Mouse (Mus musculus): Measurements from ENCODE around the gene Gpr137c.

Gene Gpr137c

GRCm38 (mm10) chr14:45219281-45220089 lies at the start of gene Gpr137c:
Gpr137c (plus strand) TSS chr14:45219717.
- no peak for DNase-seq (ENCODE audit: extremely low read depth, low read depth)

GRCm38 (mm10) chr14:45172260-45172659 lies 47.3 kb upstream of the Gpr137c start:
- no peak for DNase-seq (ENCODE audit: extremely low read depth, low read depth)

- DNase-seq (ENCODE audit: extremely low read depth, low read depth) = no peak
Measured at GRCm38 (mm10) chr14:45175012-45175740, 44.3 kb upstream of the Gpr137c start.

- no peak for DNase-seq (ENCODE audit: extremely low read depth, low read depth)
Measured at GRCm38 (mm10) chr14:45179186-45179585, 40.3 kb upstream of the Gpr137c start.

GRCm38 (mm10) chr14:45179606-45180005 lies 39.9 kb upstream of the Gpr137c start:
- no peak for DNase-seq (ENCODE audit: extremely low read depth, low read depth)

GRCm38 (mm10) chr14:45181611-45182010 lies 37.9 kb upstream of the Gpr137c start:
- DNase-seq (ENCODE audit: extremely low read depth, low read depth) = no peak

- DNase-seq (ENCODE audit: extremely low read depth, low read depth) = no peak
Measured at GRCm38 (mm10) chr14:45190999-45191398, 28.5 kb upstream of the Gpr137c start.

GRCm38 (mm10) chr14:45200607-45201006 lies 18.9 kb upstream of the Gpr137c start:
- no peak for DNase-seq (ENCODE audit: extremely low read depth, low read depth)

GRCm38 (mm10) chr14:45210683-45211082 lies 8.8 kb upstream of the Gpr137c start:
- DNase-seq (ENCODE audit: extremely low read depth, low read depth) = no peak

- DNase-seq (ENCODE audit: extremely low read depth, low read depth) = no peak
Measured at GRCm38 (mm10) chr14:45211431-45211830, 8.1 kb upstream of the Gpr137c start.

GRCm38 (mm10) chr14:45216711-45217340 lies 2.7 kb upstream of the Gpr137c start:
- no peak for DNase-seq (ENCODE audit: extremely low read depth, low read depth)

- no peak for DNase-seq (ENCODE audit: extremely low read depth, low read depth)
Measured at GRCm38 (mm10) chr14:45217693-45218092, 1.8 kb upstream of the Gpr137c start.

GRCm38 (mm10) chr14:45220090-45220956 lies 806 bp downstream of the Gpr137c start, which contains the start of gene Txndc16:
Txndc16 (minus strand) TSS chr14:45220328.
- DNase-seq (ENCODE audit: extremely low read depth, low read depth) = no peak

- DNase-seq (ENCODE audit: extremely low read depth, low read depth) = no peak
Measured at GRCm38 (mm10) chr14:45220957-45221630, 1.6 kb downstream of the Gpr137c start.

GRCm38 (mm10) chr14:45239042-45239441 lies 19.5 kb downstream of the Gpr137c start:
- no peak for DNase-seq (ENCODE audit: extremely low read depth, low read depth)

GRCm38 (mm10) chr14:45241613-45242012 lies 22.1 kb downstream of the Gpr137c start:
- peak; percentile 7 for DNase-seq (ENCODE audit: extremely low read depth, low read depth)

GRCm38 (mm10) chr14:45251548-45252076 lies 32.1 kb downstream of the Gpr137c start:
- DNase-seq (ENCODE audit: extremely low read depth, low read depth) = no peak

- DNase-seq (ENCODE audit: extremely low read depth, low read depth) = no peak
Measured at GRCm38 (mm10) chr14:45263831-45264592, 44.5 kb downstream of the Gpr137c start.

- DNase-seq (ENCODE audit: extremely low read depth, low read depth) = no peak
Measured at GRCm38 (mm10) chr14:45275816-45276215, 56.3 kb downstream of the Gpr137c start.

Measured in MEL-GATA-1-ER (cell line).